Mouse (Mus musculus): ENCODE measurements around the gene Sipa1l1.
"Not testable (repeated sequence)": the region's sequence is repeated elsewhere in the genome, so short reads cannot be mapped to it uniquely, and the experiment has no call there.

DNA sequence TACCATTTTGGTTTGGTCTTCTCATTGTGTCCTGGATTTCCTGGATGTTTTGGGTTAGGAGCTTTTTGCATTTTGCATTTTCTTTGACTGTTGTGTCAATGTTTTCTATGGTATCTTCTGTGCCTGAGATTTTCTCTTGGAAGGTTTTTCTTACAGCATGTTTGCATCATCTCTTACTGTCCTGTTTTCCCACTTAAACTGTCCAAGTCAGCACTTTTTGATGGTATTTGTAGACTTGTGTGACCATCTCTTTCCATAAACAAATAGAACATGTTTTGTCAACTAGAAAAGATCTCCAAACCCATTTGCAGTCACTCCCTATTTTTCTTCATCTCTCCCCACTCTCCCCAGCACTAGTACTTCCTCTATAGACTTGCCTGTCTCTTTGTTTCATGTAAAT, 17.0 kb downstream of the Sipa1l1 start:
- not testable (repeated sequence) for TF ChIP-seq POLR2A, CTCF (IDR thresholded peaks at IDR 0.05; ENCODE audit: extremely low read depth, insufficient read depth, low read length)

Measured in cortical plate, adult 2 months (tissue).